Mouse (Mus musculus): ENCODE data around the gene Gm4131. TPM values are rescaled to one million over a fixed set of nuclear protein-coding genes. Genes with fewer than 3 reads are reported as not detected.

Gm4131 gene
- polyA plus RNA-seq, 1 experiment = not detected

DNA sequence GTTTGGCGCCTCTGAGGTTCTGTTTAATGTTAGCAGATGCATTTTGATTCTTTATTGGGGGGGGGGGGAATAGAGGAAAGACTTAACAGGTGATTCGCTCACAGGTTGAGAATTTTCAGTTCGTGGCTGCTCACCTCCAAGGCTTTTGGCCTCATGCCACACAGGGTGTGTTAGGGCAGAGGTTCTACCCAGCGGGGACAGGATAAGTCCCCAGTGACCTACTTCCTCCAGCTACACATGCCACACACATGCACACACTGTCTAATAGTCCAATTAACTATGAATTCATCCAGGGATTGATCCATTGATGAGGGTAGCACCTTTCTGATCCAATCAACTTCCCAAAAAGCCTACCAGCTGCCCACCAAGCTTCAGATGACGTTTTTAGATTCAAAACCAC, 12.9 kb downstream of the Gm4131 start:
- Histone ChIP-seq H3K4me3 (ENCODE audit: control insufficient read depth, insufficient read depth, low read length) (no peak overlapping the region), H3K27me3 (ENCODE audit: control insufficient read depth, insufficient read depth, low read length) (peaks cover 3% of the 10 kb centered on the region; the same call in 1 of the 2 replicates), H3K36me3 (ENCODE audit: control insufficient read depth, insufficient read depth, low read length) (no peaks in the 10 kb centered on the region), H3K27ac (ENCODE audit: control insufficient read depth, insufficient read depth, low read length) (no peak overlapping the region), H3K4me1 (replicated peaks; ENCODE audit: control insufficient read depth, insufficient read depth, low read length) (peaks cover 8% of the 10 kb centered on the region)
- TF ChIP-seq CTCF (IDR thresholded peaks at IDR 0.05; ENCODE audit: borderline replicate concordance, control insufficient read depth, extremely low read depth, insufficient read depth, low read length, poor library complexity) = no peak
- TF ChIP-seq POLR2A (IDR thresholded peaks at IDR 0.05; ENCODE audit: control insufficient read depth, extremely low read depth, insufficient read depth, low read length, poor library complexity) = no peak
- no peak for DNase-seq
- 61% methylated on average over 5 of the region's 5 CpGs for WGBS

GRCm38 (mm10) chr14:62552771-62553170, 13.9 kb downstream of the Gm4131 start:
- peaks cover 8% of the 10 kb centered on the region for H3K4me1 ChIP-seq (replicated peaks; ENCODE audit: control insufficient read depth, insufficient read depth, low read length)
- peaks cover 3% of the 10 kb centered on the region; the same call in 1 of the 2 replicates for H3K27me3 ChIP-seq (ENCODE audit: control insufficient read depth, insufficient read depth, low read length)
- DNase-seq = no peak
- no peaks in the 10 kb centered on the region for H3K36me3 ChIP-seq (ENCODE audit: control insufficient read depth, insufficient read depth, low read length)
- WGBS = 94% methylated on average over 4 of the region's 4 CpGs
- no peak overlapping the region for H3K27ac ChIP-seq (ENCODE audit: control insufficient read depth, insufficient read depth, low read length)
- H3K4me3 ChIP-seq (ENCODE audit: control insufficient read depth, insufficient read depth, low read length) = no peak overlapping the region
- no peak for TF ChIP-seq CTCF (IDR thresholded peaks at IDR 0.05; ENCODE audit: borderline replicate concordance, control insufficient read depth, extremely low read depth, insufficient read depth, low read length, poor library complexity)
- TF ChIP-seq POLR2A (IDR thresholded peaks at IDR 0.05; ENCODE audit: control insufficient read depth, extremely low read depth, insufficient read depth, low read length, poor library complexity) = no peak

DNA sequence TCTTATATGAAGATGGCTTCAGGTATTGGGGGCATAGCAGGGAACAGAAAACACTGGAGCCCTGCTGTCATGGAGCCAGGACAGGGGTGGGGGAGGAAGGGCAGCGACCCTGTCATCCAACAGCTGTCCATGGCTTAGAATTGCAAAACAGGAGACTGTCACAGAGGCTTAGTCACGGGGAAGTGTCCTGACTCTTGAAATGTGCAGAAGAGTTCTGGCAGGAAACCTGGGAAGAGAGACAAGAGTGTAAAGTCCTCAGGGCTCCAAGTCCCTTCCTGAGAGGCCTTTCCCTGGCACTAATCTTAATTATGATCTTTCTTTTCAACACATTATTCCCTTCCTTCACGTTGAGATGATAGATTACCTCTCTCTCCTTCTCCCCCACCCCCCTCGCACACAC, 16.6 kb downstream of the Gm4131 start:
- WGBS = 56% methylated on average over 4 of the region's 4 CpGs
- no peak for TF ChIP-seq POLR2A (IDR thresholded peaks at IDR 0.05; ENCODE audit: control insufficient read depth, extremely low read depth, insufficient read depth, low read length, poor library complexity)
- no peak for TF ChIP-seq CTCF (IDR thresholded peaks at IDR 0.05; ENCODE audit: borderline replicate concordance, control insufficient read depth, extremely low read depth, insufficient read depth, low read length, poor library complexity)
- no peak for DNase-seq

GRCm38 (mm10) chr14:62546746-62547145, 20.0 kb downstream of the Gm4131 start:
- WGBS = 61% methylated on average over 4 of the region's 4 CpGs
- no peak overlapping the region for H3K4me3 ChIP-seq (ENCODE audit: control insufficient read depth, insufficient read depth, low read length)
- no peaks in the 10 kb centered on the region for H3K4me1 ChIP-seq (replicated peaks; ENCODE audit: control insufficient read depth, insufficient read depth, low read length)
- H3K27ac ChIP-seq (ENCODE audit: control insufficient read depth, insufficient read depth, low read length) = no peak overlapping the region
- no peaks in the 10 kb centered on the region for H3K36me3 ChIP-seq (ENCODE audit: control insufficient read depth, insufficient read depth, low read length)
- TF ChIP-seq POLR2A (IDR thresholded peaks at IDR 0.05; ENCODE audit: control insufficient read depth, extremely low read depth, insufficient read depth, low read length, poor library complexity) = no peak
- no peak for TF ChIP-seq CTCF (IDR thresholded peaks at IDR 0.05; ENCODE audit: borderline replicate concordance, control insufficient read depth, extremely low read depth, insufficient read depth, low read length, poor library complexity)
- DNase-seq = no peak
- no peaks in the 10 kb centered on the region for H3K27me3 ChIP-seq (ENCODE audit: control insufficient read depth, insufficient read depth, low read length)

More for the DNA sequence above, 16.6 kb downstream of the Gm4131 start:
- Histone ChIP-seq H3K36me3 (ENCODE audit: control insufficient read depth, insufficient read depth, low read length) (no peaks in the 10 kb centered on the region), H3K27me3 (ENCODE audit: control insufficient read depth, insufficient read depth, low read length) (no peaks in the 10 kb centered on the region), H3K27ac (ENCODE audit: control insufficient read depth, insufficient read depth, low read length) (no peak overlapping the region), H3K4me1 (replicated peaks; ENCODE audit: control insufficient read depth, insufficient read depth, low read length) (no peaks in the 10 kb centered on the region), H3K4me3 (ENCODE audit: control insufficient read depth, insufficient read depth, low read length) (no peak overlapping the region)

- Histone ChIP-seq H3K4me3 (ENCODE audit: control insufficient read depth, insufficient read depth, low read length) (no peak overlapping the region), H3K27ac (ENCODE audit: control insufficient read depth, insufficient read depth, low read length) (no peak overlapping the region), H3K4me1 (replicated peaks; ENCODE audit: control insufficient read depth, insufficient read depth, low read length) (no peaks in the 10 kb centered on the region), H3K27me3 (ENCODE audit: control insufficient read depth, insufficient read depth, low read length) (no peaks in the 10 kb centered on the region), H3K36me3 (ENCODE audit: control insufficient read depth, insufficient read depth, low read length) (no peaks in the 10 kb centered on the region)
- DNase-seq = no peak
- TF ChIP-seq POLR2A (IDR thresholded peaks at IDR 0.05; ENCODE audit: control insufficient read depth, extremely low read depth, insufficient read depth, low read length, poor library complexity) = no peak
- TF ChIP-seq CTCF (IDR thresholded peaks at IDR 0.05; ENCODE audit: borderline replicate concordance, control insufficient read depth, extremely low read depth, insufficient read depth, low read length, poor library complexity) = no peak
- 94% methylated on average over 6 of the region's 6 CpGs for WGBS
Observed at GRCm38 (mm10) chr14:62546296-62546695, 20.4 kb downstream of the Gm4131 start.

GRCm38 (mm10) chr14:62541751-62542150, 25.0 kb downstream of the Gm4131 start:
- DNase-seq = no peak
- TF ChIP-seq POLR2A (IDR thresholded peaks at IDR 0.05; ENCODE audit: control insufficient read depth, extremely low read depth, insufficient read depth, low read length, poor library complexity) (no peak), CTCF (IDR thresholded peaks at IDR 0.05; ENCODE audit: borderline replicate concordance, control insufficient read depth, extremely low read depth, insufficient read depth, low read length, poor library complexity) (no peak)
- Histone ChIP-seq H3K27me3 (ENCODE audit: control insufficient read depth, insufficient read depth, low read length) (no peaks in the 10 kb centered on the region), H3K4me1 (replicated peaks; ENCODE audit: control insufficient read depth, insufficient read depth, low read length) (no peaks in the 10 kb centered on the region), H3K4me3 (ENCODE audit: control insufficient read depth, insufficient read depth, low read length) (no peak overlapping the region), H3K36me3 (ENCODE audit: control insufficient read depth, insufficient read depth, low read length) (no peaks in the 10 kb centered on the region), H3K27ac (ENCODE audit: control insufficient read depth, insufficient read depth, low read length) (no peak overlapping the region)
- 79% methylated on average over 1 of the region's 1 CpGs for WGBS

DNA sequence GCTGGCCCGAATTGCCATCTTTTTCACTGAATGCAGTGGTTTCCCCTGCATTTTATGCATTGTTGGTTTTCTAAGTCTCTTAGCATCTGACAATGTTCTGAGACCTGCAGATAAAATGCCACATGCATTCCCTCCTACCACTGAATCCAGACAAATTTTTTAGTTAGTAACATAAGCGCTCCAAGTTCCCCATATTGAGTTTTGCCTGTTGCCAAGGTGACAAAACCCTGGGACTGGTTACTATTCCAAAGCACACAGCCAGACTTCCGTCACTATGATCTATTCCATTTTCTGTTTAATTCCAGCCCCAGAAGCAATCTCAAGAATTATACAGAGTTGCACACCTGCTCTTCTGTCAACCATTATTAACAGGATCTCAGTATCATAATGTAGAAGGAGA, 26.9 kb downstream of the Gm4131 start:
- Histone ChIP-seq H3K4me1 (replicated peaks; ENCODE audit: control insufficient read depth, insufficient read depth, low read length) (no peaks in the 10 kb centered on the region), H3K27ac (ENCODE audit: control insufficient read depth, insufficient read depth, low read length) (no peak overlapping the region), H3K36me3 (ENCODE audit: control insufficient read depth, insufficient read depth, low read length) (no peaks in the 10 kb centered on the region), H3K27me3 (ENCODE audit: control insufficient read depth, insufficient read depth, low read length) (no peaks in the 10 kb centered on the region), H3K4me3 (ENCODE audit: control insufficient read depth, insufficient read depth, low read length) (no peak overlapping the region)
- DNase-seq = no peak
- TF ChIP-seq CTCF (IDR thresholded peaks at IDR 0.05; ENCODE audit: borderline replicate concordance, control insufficient read depth, extremely low read depth, insufficient read depth, low read length, poor library complexity) (no peak), POLR2A (IDR thresholded peaks at IDR 0.05; ENCODE audit: control insufficient read depth, extremely low read depth, insufficient read depth, low read length, poor library complexity) (no peak)
- WGBS = 92% methylated on average over 3 of the region's 3 CpGs
